Mouse (Mus musculus) bone marrow, adult 2 months (tissue): ENCODE data around the gene Zscan20. TPM values are rescaled to one million over a fixed set of nuclear protein-coding genes. Genes with fewer than 3 reads are reported as not detected.

ENCODE experiments used
- H3K27ac ChIP-seq: fragments of 200-500 bp; 2 replicates; pipeline ENCODE4 v1.5.1; 2012; ENCODE audit warnings: low read depth, mild to moderate bottlenecking, control low read depth, inconsistent platforms, low read length; ENCODE audit not compliant: control insufficient read depth, poor library complexity, insufficient read depth
- H3K4me1 ChIP-seq: fragments of 200-500 bp; 2 replicates; pipeline ENCODE4 v1.6.1; 2011; ENCODE audit warnings: low read length; ENCODE audit not compliant: control insufficient read depth, insufficient read depth
- H3K4me3 ChIP-seq: fragments of 200-500 bp; replicated peaks from 2 replicates; pipeline ENCODE3; 2011; ENCODE audit warnings: mild to moderate bottlenecking, low read depth, low read length, control low read depth; ENCODE audit not compliant: control insufficient read depth
- CTCF ChIP-seq: fragments of 200-500 bp; IDR thresholded peaks from 2 replicates; pipeline ENCODE4 v1.5.1; 2011; ENCODE audit warnings: low read length, control low read depth; ENCODE audit not compliant: control insufficient read depth, insufficient read depth
- POLR2A ChIP-seq: fragments of 200-500 bp; IDR thresholded peaks from 2 replicates; pipeline ENCODE4 v1.6.1; 2011; ENCODE audit warnings: low read depth, mild to moderate bottlenecking, control low read depth, low read length, borderline replicate concordance; ENCODE audit not compliant: control insufficient read depth
- WGBS: fragments of 180-500 bp; shearing (Covaris S2); methylation state at CpG from one replicate; pipeline ENCODE4 v1.1.7; 2018; 5-methylcytosine and 5-hydroxymethylcytosine counted together
- polyA plus RNA-seq: library from polyadenylated mRNA; stranded (reverse); fragments of >200 nt; gene quantifications from 2 replicates; pipeline ENCODE4 v1.2.4, GENCODE M21; 2011; ENCODE audit warnings: low replicate concordance; ENCODE audit not compliant: missing spikeins, insufficient read depth, insufficient read length

The Zscan20 gene
- 1.4 and 7.4 TPM in 2 replicates for polyA plus RNA-seq

DNA sequence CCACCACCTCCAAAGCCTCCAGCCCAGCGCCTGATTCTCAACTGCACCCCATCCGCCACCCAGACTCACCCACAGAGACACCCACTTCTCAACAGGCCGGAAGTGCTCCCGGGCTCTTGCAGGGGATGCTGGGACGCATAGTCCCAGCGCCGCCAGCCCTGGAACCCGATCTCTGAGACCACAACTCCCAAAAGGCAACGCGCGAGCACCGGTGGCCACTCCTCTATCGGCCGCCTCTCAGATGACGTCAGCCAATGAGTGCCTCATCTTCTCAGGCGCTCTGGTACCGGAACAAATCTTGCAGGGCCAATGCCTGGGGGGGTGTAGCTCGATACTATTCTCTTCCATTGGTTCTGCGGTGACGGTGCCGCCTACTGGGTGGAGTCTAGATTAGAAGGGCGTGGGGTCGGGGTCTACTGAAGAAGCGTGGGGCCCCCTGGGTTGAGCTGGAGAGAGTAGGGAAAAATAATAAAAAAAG, at the start of gene Zscan20:
Gene Zscan20 (minus strand): TSS at position 174 of the 478 bp plus-strand sequence.
- TF ChIP-seq POLR2A (peak; percentile 37; the same call in 1 of the 2 replicates), CTCF (no peak)
- Histone ChIP-seq H3K4me3 (peak within 1 kb of the TSS; percentile 89), H3K27ac (peak within 1 kb of the TSS; percentile 56), H3K4me1 (no peaks in the 10 kb centered on the region)
- WGBS: under 1% methylated on average over 24 of the region's 24 CpGs

DNA sequence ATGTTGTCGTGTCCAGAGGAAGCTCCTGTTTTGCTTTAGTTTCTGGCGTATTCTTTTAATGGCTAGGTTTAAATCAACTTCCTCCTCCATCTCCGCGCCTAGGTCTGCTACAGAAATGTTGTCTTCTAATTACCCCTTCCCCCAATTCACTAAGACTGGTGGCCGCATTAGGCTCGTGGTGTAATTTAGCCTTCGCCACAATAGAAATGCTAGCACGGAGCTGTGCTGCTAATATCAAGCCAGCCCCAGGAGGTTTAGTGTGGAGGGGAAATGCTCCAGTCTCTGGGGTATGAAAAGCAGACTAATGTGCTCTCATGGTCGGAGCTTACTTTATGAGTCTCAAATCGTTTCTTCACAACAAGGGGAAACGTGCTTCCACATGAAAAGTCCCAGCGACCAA, 45.5 kb upstream of the Zscan20 start:
- TF ChIP-seq CTCF (no peak), POLR2A (no peak)
- WGBS: 3% methylated on average over 12 of the region's 12 CpGs
- H3K4me3 ChIP-seq: peak overlapping the region; percentile 62
- no peak overlapping the region; the same call in 1 of the 2 replicates for H3K27ac ChIP-seq
- H3K4me1 ChIP-seq: no peaks in the 10 kb centered on the region; the same call in 1 of the 2 replicates

DNA sequence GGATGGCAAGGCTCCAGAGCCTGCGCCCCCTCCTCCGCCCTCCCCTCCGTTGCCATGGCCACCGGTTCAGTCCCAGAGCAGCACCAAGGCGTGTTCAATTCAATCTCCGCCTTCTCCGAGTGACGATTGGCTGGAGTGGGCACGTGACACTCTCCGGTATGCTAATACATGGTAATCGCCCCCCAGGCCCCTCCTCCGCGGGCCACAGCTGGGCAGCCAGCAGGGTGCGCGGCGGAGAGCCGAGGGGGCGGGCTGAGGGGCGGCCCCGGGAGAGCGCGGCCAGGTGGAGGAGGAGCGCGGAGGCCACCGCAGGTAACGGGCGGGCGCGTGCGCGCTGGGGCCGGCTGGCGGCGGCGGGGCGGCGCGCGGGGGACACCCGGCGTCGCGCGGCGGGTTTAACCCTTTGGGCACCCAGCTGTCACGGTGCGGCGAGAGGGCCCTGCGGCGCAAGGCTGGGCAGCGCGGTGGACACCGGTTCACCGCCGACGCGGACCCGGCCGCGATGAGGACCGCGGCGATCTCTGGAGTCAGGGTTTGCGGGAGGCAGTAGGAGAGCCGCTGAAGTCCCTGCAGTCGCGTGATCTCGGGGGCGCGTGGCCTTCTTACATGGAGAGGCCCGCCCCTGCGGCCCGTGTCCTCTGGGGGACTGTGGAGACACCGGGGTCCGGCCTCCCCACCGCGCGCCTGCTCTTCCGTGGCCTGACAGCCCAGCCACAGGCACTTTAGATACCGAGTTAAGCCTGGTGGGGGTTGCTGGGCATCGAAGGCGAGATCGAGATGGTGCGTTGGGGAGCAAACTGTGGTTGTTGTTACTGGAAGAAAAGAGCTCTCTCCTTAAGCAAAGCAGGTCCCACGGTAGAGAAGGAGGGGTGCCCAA, 44.8 kb upstream of the Zscan20 start, which contains the start of gene Phc2:
Gene Phc2 (plus strand): TSS at position 198 of the 877 bp plus-strand sequence.
- H3K4me1 ChIP-seq: no peaks in the 10 kb centered on the region; the same call in 1 of the 2 replicates
- H3K4me3 ChIP-seq: peak within 1 kb of the TSS; percentile 62
- WGBS: under 1% methylated on average over 77 of the region's 85 CpGs
- no peak for TF ChIP-seq POLR2A
- TF ChIP-seq CTCF: no peak
- peak within 1 kb of the TSS; percentile 37; the same call in 1 of the 2 replicates for H3K27ac ChIP-seq

DNA sequence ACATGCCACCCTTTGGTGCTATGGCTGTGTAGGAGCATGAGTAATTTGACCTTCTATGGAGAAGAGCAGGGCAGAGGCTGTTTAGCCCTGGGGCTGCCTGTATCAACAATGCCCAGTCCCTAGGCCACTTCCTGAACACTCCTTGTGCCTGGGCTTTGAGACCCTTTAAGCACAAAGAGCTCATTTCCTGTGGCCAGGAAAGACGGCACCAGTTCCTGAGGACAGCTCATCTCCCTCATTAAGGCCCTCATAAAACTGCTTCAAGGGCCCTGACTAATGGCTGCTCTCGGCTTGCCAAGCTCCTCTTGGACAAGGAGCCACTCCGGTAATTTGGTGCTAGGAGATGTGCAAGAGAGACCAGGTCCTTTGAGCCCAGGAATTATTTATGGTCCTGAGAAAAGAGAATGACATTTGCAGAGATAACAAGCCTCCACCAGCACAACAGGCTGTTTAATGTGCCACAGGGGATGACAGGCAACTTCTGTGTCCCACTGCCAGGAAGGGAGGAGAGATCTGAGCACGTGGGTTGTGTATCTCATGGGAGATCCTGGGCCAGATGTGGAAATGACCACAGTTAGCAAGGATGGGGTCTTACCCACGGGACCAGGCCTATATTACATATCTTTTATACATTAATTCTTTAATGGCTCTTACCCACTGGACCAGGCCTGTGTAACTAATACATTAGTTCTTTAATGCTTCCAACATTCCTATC, 42.8 kb upstream of the Zscan20 start:
- H3K4me1 ChIP-seq: no peaks in the 10 kb centered on the region; the same call in 1 of the 2 replicates
- no peak overlapping the region for H3K4me3 ChIP-seq
- no peak overlapping the region for H3K27ac ChIP-seq
- WGBS: 35% methylated on average over 5 of the region's 5 CpGs
- TF ChIP-seq CTCF (no peak), POLR2A (no peak)

DNA sequence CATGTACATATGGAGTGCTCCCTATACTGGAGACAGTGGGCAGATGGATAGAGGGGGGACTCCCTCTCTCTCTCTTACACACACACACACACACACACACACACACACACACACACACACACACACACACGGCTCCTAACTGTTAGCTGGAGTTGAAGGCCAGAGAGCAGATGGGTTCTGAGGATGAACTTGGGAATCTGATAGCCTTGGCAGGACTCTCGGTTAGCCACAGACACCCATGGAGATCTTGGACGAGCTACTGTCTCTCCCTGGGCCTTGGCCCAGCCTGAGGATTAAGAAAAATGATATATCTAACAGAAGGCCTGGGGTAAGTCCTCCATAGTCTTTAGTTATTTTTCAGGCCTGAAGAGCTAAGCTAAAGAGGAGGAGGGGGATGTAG, 41.6 kb upstream of the Zscan20 start:
- Histone ChIP-seq H3K4me1 (no peaks in the 10 kb centered on the region; the same call in 1 of the 2 replicates), H3K4me3 (no peak overlapping the region), H3K27ac (no peak overlapping the region)
- TF ChIP-seq CTCF (no peak), POLR2A (no peak)
- WGBS: 73% methylated on average over 3 of the region's 3 CpGs

DNA sequence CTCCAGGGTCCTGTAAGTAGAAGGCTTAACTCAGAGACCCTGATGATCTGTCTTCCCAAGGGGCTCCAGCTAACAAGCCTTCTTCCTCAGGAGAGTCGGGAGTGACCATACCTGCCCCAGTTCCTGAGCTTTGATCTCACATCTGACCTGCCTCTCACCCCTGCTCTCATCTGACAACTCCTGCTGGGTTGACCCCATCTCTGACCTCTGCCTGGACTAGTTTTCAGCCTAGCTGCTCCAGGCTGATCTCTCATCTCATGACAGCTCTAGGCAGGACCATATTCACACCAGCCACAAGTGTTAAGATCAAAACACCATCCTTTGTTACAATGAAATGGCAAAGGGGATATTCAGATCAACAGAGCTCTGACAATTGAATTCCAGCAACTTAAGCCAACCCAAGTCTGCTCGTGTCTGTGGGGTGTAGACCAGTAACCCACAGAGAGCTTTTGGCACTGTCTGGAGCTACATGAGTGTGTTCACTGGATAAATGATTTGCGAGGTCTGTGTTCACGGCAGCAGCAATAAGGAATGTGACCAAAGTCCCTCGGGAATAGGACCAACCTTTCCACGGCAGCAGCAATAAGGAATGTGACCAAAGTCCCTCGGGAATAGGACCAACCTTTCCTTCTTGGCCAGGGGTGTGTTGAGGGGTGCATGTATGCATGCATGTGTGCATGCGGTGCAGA, 38.8 kb upstream of the Zscan20 start:
- TF ChIP-seq CTCF (no peak), POLR2A (no peak)
- WGBS: 72% methylated on average over 8 of the region's 8 CpGs
- no peak overlapping the region for H3K27ac ChIP-seq
- no peak overlapping the region for H3K4me3 ChIP-seq
- H3K4me1 ChIP-seq: no peaks in the 10 kb centered on the region

DNA sequence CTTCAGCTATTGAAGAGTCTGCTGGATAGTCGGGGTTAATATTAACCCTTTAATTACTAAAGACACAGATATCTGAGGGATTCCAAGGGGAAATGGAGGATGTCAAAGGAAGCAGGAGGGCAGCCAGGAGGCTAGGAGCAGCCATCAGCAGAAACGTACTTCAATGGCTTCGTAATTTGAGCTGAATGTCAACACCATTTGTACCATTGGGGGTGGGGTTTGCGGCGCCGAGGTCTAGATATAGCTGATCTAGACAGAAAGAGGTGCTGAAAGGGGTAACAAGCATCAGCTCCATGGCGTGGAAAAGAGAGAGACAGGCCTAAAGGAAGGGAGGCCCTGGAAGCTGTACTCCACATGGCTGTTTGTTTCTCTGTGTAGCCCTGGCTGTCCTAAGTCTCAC, 36.9 kb upstream of the Zscan20 start:
- 75% methylated on average over 7 of the region's 7 CpGs for WGBS
- H3K4me1 ChIP-seq: no peaks in the 10 kb centered on the region
- H3K4me3 ChIP-seq: no peak overlapping the region
- no peak overlapping the region for H3K27ac ChIP-seq
- no peak for TF ChIP-seq POLR2A
- no peak for TF ChIP-seq CTCF
